Mouse (Mus musculus): ENCODE data around the gene Ttll1. TPM values are rescaled to one million over a fixed set of nuclear protein-coding genes. Genes with fewer than 3 reads are reported as not detected.
A peak's percentile ranks its signal among the peaks of the same experiment; 100 is the strongest.

Gene Ttll1
- 1 to 10 TPM; 2.2 to 6.3 TPM for total RNA-seq (2021)
- long read RNA-seq, experiment 1, transcript Ttll1-201 (12 exons, 2,060 nt): major isoform, 5 of 7 reads
- long read RNA-seq, experiment 1, partial matches to known transcripts: 1 of 7 reads
- long read RNA-seq, experiment 1, other reads (novel, unspliced or antisense): 1 of 7 reads
- long read RNA-seq, experiment 2, transcript Ttll1-201 (12 exons, 2,060 nt): major isoform, 8 of 9 reads
- long read RNA-seq, experiment 2, partial matches to known transcripts: 0 of 9 reads
- long read RNA-seq, experiment 2, other reads (novel, unspliced or antisense): 1 of 9 reads

- DNase-seq: peak; percentile 93
These were observed at the start of gene Ttll1 for GRCm38 (mm10) chr15:83510805-83511405. Ttll1 (minus strand) TSS chr15:83510893.

DNA sequence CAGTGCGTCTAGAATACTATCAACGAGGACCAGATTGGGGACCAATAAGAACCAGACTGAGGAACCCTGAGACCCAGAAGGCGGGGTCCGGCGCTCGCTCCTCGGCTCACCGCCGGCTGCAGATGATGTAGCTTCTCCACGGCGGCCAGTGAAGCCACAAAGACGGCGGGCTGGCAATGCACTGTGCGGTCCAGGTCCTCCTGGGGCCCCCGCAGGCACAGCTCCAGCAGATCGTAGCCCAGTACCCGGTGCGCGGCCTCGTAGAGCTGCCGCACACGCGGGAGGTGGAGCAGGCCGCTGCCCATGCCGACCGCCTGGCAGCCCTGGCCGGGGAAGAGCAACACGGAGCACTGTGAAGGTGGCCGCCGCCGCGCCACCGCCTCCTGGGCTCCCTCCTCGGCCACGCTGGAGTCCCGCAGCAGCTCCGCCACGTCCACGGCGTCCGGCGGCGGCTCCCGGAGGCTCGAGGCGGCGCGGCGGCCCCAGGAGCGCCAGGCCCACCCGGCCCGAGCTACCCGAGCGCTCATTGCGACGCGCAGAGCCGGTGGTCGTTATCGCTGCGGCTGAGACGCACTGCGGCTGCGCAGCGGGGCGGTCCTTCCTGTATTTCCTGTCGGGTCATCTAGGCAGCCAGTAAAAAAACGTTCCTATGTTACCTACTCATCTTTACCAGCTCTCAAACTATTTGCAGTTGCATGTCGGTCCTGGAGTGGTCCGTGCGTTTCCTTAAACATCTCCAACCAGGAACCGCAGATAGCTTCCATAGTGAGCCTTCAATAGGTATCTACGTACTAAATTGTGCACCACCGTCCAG lies 44.7 kb upstream of the Ttll1 start:
- DNase-seq: peak; percentile 80

DNA sequence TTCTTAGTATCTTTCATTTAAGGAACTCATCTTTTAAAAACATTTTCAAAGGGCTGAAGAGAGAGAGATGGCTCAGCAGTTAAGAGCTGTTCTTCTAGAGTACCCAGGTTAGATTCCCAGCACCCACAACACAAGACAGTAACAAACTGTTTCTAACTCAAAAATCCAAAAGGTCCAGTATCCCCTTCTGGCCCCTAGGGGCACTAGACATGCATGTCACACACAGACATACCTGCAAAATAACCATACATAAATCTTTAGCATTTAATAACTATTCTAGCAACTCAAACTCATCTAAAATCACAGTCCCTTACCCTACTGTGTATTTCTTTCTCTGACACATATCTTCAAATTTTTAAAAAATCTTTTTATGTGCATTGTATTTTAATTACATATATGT lies 43.1 kb upstream of the Ttll1 start:
- DNase-seq: no peak

GRCm38 (mm10) chr15:83550137-83550536 lies 39.4 kb upstream of the Ttll1 start:
- no peak for DNase-seq

DNA sequence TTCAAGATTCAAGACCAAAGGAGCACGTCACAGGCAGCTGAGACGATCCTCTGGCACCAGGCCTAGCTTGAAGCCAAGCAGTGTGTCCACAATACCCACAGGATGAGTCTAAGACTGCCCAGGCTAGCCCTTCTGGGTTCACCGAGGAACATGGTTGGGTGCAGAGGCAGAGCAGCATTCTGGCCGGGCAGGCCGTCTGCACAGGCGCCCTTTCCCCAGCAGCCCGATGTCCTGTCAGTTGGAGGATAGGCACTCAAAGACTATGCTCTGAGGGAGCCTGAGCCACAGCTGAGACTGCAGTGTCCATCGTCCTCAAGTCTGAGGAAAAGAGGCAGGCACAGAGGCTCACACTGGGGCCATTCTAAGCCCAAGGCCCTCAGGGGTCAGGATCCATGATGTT lies 36.5 kb upstream of the Ttll1 start:
- DNase-seq: no peak

DNA sequence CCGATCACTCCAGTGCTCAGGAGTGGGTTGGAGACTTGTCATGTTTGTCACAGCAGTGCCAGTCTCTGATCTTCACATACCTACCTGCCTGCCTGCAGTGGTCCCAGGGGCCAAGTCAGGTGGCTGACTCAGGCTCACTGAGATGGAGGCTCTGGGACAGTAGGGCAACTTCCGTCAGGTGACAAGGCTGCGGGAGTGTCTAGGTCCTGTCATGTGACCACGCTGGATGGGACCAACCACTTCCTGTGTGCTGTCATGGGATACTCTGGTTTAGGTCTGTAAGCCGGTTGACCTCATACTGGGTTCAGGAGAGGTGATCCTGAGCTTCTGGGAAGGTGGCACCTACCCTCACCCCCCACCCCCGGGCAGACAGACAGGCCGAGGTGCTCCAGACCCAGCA lies 35.3 kb upstream of the Ttll1 start:
- DNase-seq: no peak

DNA sequence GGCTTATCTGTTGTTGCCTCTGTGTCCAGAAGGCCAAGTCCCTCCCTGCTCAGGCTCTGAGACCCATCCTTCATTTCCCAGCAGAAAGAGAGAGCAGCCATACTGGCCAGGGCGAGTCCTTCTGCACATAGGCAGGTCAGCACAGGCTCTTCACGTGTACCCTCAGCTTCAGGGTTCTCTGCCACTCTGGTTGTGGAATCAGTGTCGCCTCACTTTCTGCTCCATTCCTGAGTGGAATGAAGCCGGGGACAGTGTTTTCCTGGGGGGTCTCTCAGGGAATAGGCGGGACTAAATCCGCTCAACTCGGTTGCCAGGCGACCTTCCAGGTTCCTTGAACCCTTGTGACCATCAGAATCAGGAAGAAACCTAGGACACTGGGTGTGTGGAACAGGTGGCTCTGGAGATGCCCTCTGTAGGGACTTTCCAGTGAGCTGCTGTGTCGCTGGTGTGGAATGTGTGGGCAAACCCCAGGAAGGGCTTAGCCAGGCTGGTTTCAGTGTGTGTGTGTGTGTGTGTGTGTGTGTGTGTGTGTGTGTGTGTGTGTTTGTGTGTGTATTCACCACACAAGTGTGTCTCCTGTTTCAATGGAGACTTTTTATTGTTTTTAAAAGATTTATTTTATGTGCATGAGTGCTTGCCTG lies 31.1 kb upstream of the Ttll1 start:
- no peak for DNase-seq

GRCm38 (mm10) chr15:83539905-83540304 lies 29.2 kb upstream of the Ttll1 start:
- DNase-seq: peak; percentile 67

GRCm38 (mm10) chr15:83538855-83539254 lies 28.2 kb upstream of the Ttll1 start:
- no peak for DNase-seq

GRCm38 (mm10) chr15:83535890-83536231 lies 25.2 kb upstream of the Ttll1 start:
- no peak for DNase-seq

GRCm38 (mm10) chr15:83534960-83535889 lies 24.5 kb upstream of the Ttll1 start:
- no peak for DNase-seq

DNA sequence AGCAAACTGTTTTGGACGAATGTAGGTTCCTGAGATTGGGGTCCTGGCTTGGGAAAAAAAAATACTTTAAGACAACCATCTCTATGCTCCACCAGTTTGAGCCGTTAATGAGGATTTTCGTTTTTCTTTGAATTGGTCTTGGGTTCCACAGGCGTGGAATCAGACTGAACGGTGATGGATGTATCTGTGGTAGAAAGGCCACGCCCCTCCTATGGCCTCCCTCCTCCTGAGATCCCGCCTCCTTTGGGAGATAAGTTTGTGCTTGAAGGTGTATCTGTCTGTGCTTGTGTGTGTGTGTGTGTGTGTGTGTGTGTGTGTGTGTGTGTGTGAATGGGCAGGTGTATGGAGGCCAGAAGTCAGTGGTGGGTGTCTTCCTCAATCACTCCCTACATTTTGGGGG lies 21.9 kb upstream of the Ttll1 start:
- no peak for DNase-seq

DNA sequence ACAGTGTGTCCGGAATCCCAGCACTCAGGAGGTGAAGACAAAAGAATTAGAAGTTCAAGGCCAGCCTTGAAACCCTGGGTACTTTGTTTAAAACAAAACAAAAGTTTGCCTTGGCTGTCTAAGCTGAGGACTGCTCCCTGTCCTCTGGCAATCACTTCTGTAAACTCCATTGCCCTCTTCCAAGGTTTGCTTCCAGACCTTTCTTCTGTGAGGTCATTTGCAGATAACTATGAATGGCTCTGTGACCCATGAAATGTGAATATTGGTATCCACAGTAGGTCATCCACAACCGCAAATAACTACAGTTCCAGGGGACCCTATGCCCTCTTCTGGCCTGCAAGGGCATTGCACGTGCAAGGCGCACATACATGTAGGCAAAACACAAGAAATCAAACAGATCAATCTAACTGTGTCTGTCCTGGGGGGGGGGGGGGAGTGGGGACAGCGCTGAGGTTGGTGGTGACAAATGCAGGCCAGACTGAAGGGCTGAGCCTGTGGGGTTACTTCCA lies 21.3 kb upstream of the Ttll1 start:
- no peak for DNase-seq

GRCm38 (mm10) chr15:83530688-83531087 lies 20.0 kb upstream of the Ttll1 start:
- no peak for DNase-seq

DNA sequence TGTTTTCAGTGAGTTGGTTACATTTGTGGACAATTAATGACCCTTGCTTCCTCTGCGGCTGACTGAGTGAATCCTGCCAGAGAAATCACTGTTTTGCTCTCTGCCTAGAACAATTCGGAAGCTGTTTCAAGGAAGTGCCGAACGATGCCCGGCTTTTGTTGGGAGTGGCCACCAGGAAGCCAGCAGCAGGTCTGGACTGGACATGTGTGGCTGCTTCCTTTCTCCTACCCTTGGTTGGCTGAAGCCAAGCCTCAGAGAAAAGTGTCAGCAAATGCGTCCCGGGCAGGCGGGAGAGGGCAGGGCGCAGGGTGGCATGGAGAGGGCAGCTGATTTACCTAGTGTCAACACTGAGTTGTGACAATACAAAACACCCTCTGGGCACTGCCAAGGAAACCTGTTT lies 19.5 kb upstream of the Ttll1 start:
- DNase-seq: no peak

GRCm38 (mm10) chr15:83529765-83530164 lies 19.1 kb upstream of the Ttll1 start:
- DNase-seq: no peak

GRCm38 (mm10) chr15:83528892-83529291 lies 18.2 kb upstream of the Ttll1 start:
- DNase-seq: no peak

DNA sequence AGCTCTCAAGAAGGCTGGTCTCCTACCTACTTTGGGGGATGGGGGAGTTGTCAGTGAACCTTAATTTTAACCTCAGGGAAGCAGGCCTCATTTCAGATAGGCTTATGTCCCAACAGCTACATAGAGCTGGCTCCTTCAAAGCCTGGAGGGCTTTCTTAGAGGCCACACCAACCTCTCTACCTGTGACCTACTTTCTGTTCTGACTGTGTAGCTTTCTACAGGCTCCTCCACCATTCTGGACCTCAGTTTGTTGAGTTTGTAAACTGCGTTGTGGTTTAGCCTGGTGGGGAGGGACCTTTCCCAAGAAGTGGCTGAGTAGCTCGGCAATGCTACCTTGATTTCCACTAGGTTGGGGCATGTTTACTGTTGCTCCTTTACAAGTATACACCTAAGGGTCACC lies 17.1 kb upstream of the Ttll1 start:
- no peak for DNase-seq

DNA sequence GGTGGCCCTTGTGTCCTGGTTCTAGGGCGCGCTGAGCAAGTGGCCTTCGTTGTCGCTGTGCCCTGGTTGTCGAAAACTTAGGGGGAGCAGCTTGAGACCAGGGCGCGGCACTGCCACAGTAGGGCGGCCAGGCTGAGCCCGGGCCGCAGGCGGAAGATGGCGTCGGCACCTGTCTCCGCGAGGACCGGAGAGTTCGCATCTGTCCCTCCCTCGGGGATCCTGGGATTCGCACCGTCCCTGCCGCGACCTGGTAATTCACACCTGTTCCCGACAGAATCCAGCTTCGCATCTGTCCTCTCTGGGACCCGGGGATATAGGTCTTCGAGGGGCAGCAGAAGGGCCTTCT lies 16.4 kb upstream of the Ttll1 start:
- DNase-seq: no peak

- DNase-seq: peak; percentile 48
These were observed 15.9 kb upstream of the Ttll1 start, which contains the start of gene Bik for GRCm38 (mm10) chr15:83526424-83527091. Bik (plus strand) TSS chr15:83526862.

- DNase-seq: no peak
These were observed 13.6 kb upstream of the Ttll1 start for GRCm38 (mm10) chr15:83524333-83524729.
